Mouse (Mus musculus): ENCODE results near the gene Nr3c2. TPM values are rescaled to one million over a fixed set of nuclear protein-coding genes. Genes with fewer than 3 reads are reported as not detected.

Nr3c2 gene
- polyA plus RNA-seq, 1 experiment from 2014 or later: 2.2 TPM

GRCm38 (mm10) chr8:76911206-76911605 is 12.0 kb downstream of the Nr3c2 start:
- no peak overlapping the region for H3K4me3 ChIP-seq (replicated peaks)
- no peak overlapping the region for H3K4me2 ChIP-seq
- H3K9me3 ChIP-seq: no peaks in the 10 kb centered on the region
- no peaks in the 10 kb centered on the region for H3K4me1 ChIP-seq
- H3K36me3 ChIP-seq: no peaks in the 10 kb centered on the region
- ATAC-seq (ENCODE audit: insufficient read depth, low FRiP score, low read depth): no peak
- H3K27ac ChIP-seq: no peak overlapping the region
- H3K9ac ChIP-seq: no peak overlapping the region
- H3K27me3 ChIP-seq (replicated peaks): no peaks in the 10 kb centered on the region

GRCm38 (mm10) chr8:76912678-76913077 is 13.4 kb downstream of the Nr3c2 start:
- H3K4me2 ChIP-seq: no peak overlapping the region
- H3K9me3 ChIP-seq: no peaks in the 10 kb centered on the region
- no peaks in the 10 kb centered on the region for H3K27me3 ChIP-seq (replicated peaks)
- H3K9ac ChIP-seq: no peak overlapping the region
- no peaks in the 10 kb centered on the region for H3K36me3 ChIP-seq
- peak; percentile 80 for ATAC-seq (ENCODE audit: insufficient read depth, low FRiP score, low read depth)
- 62% methylated on average over 3 of the region's 3 CpGs for WGBS
- H3K27ac ChIP-seq: no peak overlapping the region; the same call in 1 of the 2 replicates
- H3K4me3 ChIP-seq (replicated peaks): no peak overlapping the region
- H3K4me1 ChIP-seq: no peaks in the 10 kb centered on the region

- H3K4me3 ChIP-seq (replicated peaks): no peak overlapping the region
- H3K27ac ChIP-seq: no peak overlapping the region; the same call in 1 of the 2 replicates
- no peaks in the 10 kb centered on the region for H3K4me1 ChIP-seq
- no peak overlapping the region for H3K9ac ChIP-seq
- no peak overlapping the region for H3K4me2 ChIP-seq
- ATAC-seq (ENCODE audit: insufficient read depth, low FRiP score, low read depth): peak; percentile 85
- H3K36me3 ChIP-seq: no peaks in the 10 kb centered on the region
- no peaks in the 10 kb centered on the region for H3K27me3 ChIP-seq (replicated peaks)
- 68% methylated on average over 4 of the region's 4 CpGs for WGBS
- no peaks in the 10 kb centered on the region for H3K9me3 ChIP-seq
Measured at GRCm38 (mm10) chr8:76913207-76913606, 14.0 kb downstream of the Nr3c2 start.

GRCm38 (mm10) chr8:76915260-76915659 is 16.0 kb downstream of the Nr3c2 start:
- 90% methylated on average over 2 of the region's 2 CpGs for WGBS

GRCm38 (mm10) chr8:76919546-76919945 is 20.3 kb downstream of the Nr3c2 start:
- H3K9me3 ChIP-seq: no peaks in the 10 kb centered on the region
- 76% methylated on average over 2 of the region's 2 CpGs for WGBS

More at GRCm38 (mm10) chr8:76915260-76915659, 16.0 kb downstream of the Nr3c2 start:
- H3K4me1 ChIP-seq: no peaks in the 10 kb centered on the region
- no peaks in the 10 kb centered on the region for H3K9me3 ChIP-seq
- H3K27ac ChIP-seq: no peak overlapping the region
- H3K4me3 ChIP-seq (replicated peaks): no peak overlapping the region
- H3K36me3 ChIP-seq: no peaks in the 10 kb centered on the region
- no peak for ATAC-seq (ENCODE audit: insufficient read depth, low FRiP score, low read depth)
- no peak overlapping the region for H3K4me2 ChIP-seq
- no peaks in the 10 kb centered on the region for H3K27me3 ChIP-seq (replicated peaks)
- no peak overlapping the region for H3K9ac ChIP-seq

GRCm38 (mm10) chr8:76924150-76924549 is 24.9 kb downstream of the Nr3c2 start:
- Histone ChIP-seq H3K4me2 (no peak overlapping the region), H3K27ac (no peak overlapping the region), H3K4me1 (no peaks in the 10 kb centered on the region), H3K9ac (no peak overlapping the region), H3K27me3 (replicated peaks) (no peaks in the 10 kb centered on the region), H3K4me3 (replicated peaks) (no peak overlapping the region), H3K9me3 (no peaks in the 10 kb centered on the region), H3K36me3 (no peaks in the 10 kb centered on the region)
- no peak for ATAC-seq (ENCODE audit: insufficient read depth, low FRiP score, low read depth)
- WGBS: 91% methylated on average over 4 of the region's 4 CpGs

More at GRCm38 (mm10) chr8:76919546-76919945, 20.3 kb downstream of the Nr3c2 start:
- ATAC-seq (ENCODE audit: insufficient read depth, low FRiP score, low read depth): no peak
- H3K27ac ChIP-seq: no peak overlapping the region
- no peak overlapping the region for H3K4me2 ChIP-seq
- no peaks in the 10 kb centered on the region for H3K27me3 ChIP-seq (replicated peaks)
- no peaks in the 10 kb centered on the region for H3K4me1 ChIP-seq
- H3K9ac ChIP-seq: no peak overlapping the region
- no peak overlapping the region for H3K4me3 ChIP-seq (replicated peaks)
- no peaks in the 10 kb centered on the region for H3K36me3 ChIP-seq

- Histone ChIP-seq H3K27ac (no peak overlapping the region), H3K4me1 (no peaks in the 10 kb centered on the region), H3K27me3 (replicated peaks) (no peaks in the 10 kb centered on the region), H3K9me3 (no peaks in the 10 kb centered on the region), H3K36me3 (no peaks in the 10 kb centered on the region), H3K4me2 (no peak overlapping the region), H3K9ac (no peak overlapping the region), H3K4me3 (replicated peaks) (no peak overlapping the region)
- 83% methylated on average over 1 of the region's 1 CpGs for WGBS
- ATAC-seq (ENCODE audit: insufficient read depth, low FRiP score, low read depth): no peak
Measured at GRCm38 (mm10) chr8:76928326-76928725, 29.1 kb downstream of the Nr3c2 start.

GRCm38 (mm10) chr8:76928808-76929207 is 29.6 kb downstream of the Nr3c2 start:
- ATAC-seq (ENCODE audit: insufficient read depth, low FRiP score, low read depth): no peak
- Histone ChIP-seq H3K27ac (no peak overlapping the region), H3K4me1 (no peaks in the 10 kb centered on the region), H3K4me2 (no peak overlapping the region), H3K27me3 (replicated peaks) (no peaks in the 10 kb centered on the region), H3K9me3 (no peaks in the 10 kb centered on the region), H3K9ac (no peak overlapping the region), H3K36me3 (no peaks in the 10 kb centered on the region), H3K4me3 (replicated peaks) (no peak overlapping the region)
- 73% methylated on average over 5 of the region's 5 CpGs for WGBS

GRCm38 (mm10) chr8:76965046-76965445 is 65.8 kb downstream of the Nr3c2 start:
- H3K9me3 ChIP-seq: no peaks in the 10 kb centered on the region
- WGBS: 88% methylated on average over 3 of the region's 3 CpGs
- ATAC-seq (ENCODE audit: insufficient read depth, low FRiP score, low read depth): no peak

GRCm38 (mm10) chr8:76971187-76971586 is 71.9 kb downstream of the Nr3c2 start:
- H3K36me3 ChIP-seq: no peaks in the 10 kb centered on the region
- no peaks in the 10 kb centered on the region for H3K27me3 ChIP-seq (replicated peaks)
- no peak overlapping the region for H3K4me3 ChIP-seq (replicated peaks)
- H3K9ac ChIP-seq: no peak overlapping the region
- ATAC-seq (ENCODE audit: insufficient read depth, low FRiP score, low read depth): no peak
- no peaks in the 10 kb centered on the region for H3K9me3 ChIP-seq
- WGBS: 84% methylated on average over 4 of the region's 4 CpGs
- no peak overlapping the region for H3K4me2 ChIP-seq
- H3K27ac ChIP-seq: no peak overlapping the region
- H3K4me1 ChIP-seq: no peaks in the 10 kb centered on the region

More at GRCm38 (mm10) chr8:76965046-76965445, 65.8 kb downstream of the Nr3c2 start:
- Histone ChIP-seq H3K4me2 (no peak overlapping the region), H3K4me3 (replicated peaks) (no peak overlapping the region), H3K9ac (no peak overlapping the region), H3K27me3 (replicated peaks) (no peaks in the 10 kb centered on the region), H3K36me3 (no peaks in the 10 kb centered on the region), H3K4me1 (no peaks in the 10 kb centered on the region), H3K27ac (no peak overlapping the region)

- Histone ChIP-seq H3K36me3 (no peaks in the 10 kb centered on the region), H3K4me1 (no peaks in the 10 kb centered on the region), H3K9me3 (no peaks in the 10 kb centered on the region), H3K4me2 (no peak overlapping the region), H3K9ac (no peak overlapping the region), H3K27me3 (replicated peaks) (no peaks in the 10 kb centered on the region), H3K27ac (no peak overlapping the region), H3K4me3 (replicated peaks) (no peak overlapping the region)
- no peak for ATAC-seq (ENCODE audit: insufficient read depth, low FRiP score, low read depth)
- WGBS: 86% methylated on average over 9 of the region's 9 CpGs
Measured at GRCm38 (mm10) chr8:76971761-76972404, 72.6 kb downstream of the Nr3c2 start.

- Histone ChIP-seq H3K27ac (no peak overlapping the region; the same call in 1 of the 2 replicates), H3K36me3 (no peaks in the 10 kb centered on the region), H3K4me1 (no peaks in the 10 kb centered on the region), H3K4me2 (no peak overlapping the region), H3K27me3 (replicated peaks) (no peaks in the 10 kb centered on the region), H3K4me3 (replicated peaks) (no peak overlapping the region), H3K9me3 (no peaks in the 10 kb centered on the region), H3K9ac (no peak overlapping the region)
- 47% methylated on average over 8 of the region's 8 CpGs for WGBS
- 0 out of 2 replicates have a peak, but pooled peaks have one; percentile 18 for ATAC-seq (ENCODE audit: insufficient read depth, low FRiP score, low read depth)
Measured at GRCm38 (mm10) chr8:76972947-76973552, 73.8 kb downstream of the Nr3c2 start.
